Mouse (Mus musculus) stomach, postnatal 0 days (tissue): ENCODE results near the gene P2rx3.

ENCODE experiments used
- CTCF ChIP-seq: IDR thresholded peaks from 2 replicates; pipeline ENCODE4 v1.5.1; 2016; ENCODE audit warnings: antibody characterized with exemption, low read depth, mild to moderate bottlenecking, moderate library complexity
- EP300 ChIP-seq: optimal IDR thresholded peaks from 2 replicates; pipeline ENCODE3; 2016; ENCODE audit warnings: antibody characterized with exemption

- TF ChIP-seq CTCF (no peak), EP300 (no peak)
These were observed 28.0 kb upstream of the P2rx3 start for GRCm38 (mm10) chr2:85065141-85065875.
